Mouse (Mus musculus) thymus, postnatal 25 days (tissue): ENCODE results near the gene Gm20388.

Experiments
- DNase-seq: peaks from one replicate; pipeline ENCODE4 v3.0.0; 2022

Gm20388 gene

DNA sequence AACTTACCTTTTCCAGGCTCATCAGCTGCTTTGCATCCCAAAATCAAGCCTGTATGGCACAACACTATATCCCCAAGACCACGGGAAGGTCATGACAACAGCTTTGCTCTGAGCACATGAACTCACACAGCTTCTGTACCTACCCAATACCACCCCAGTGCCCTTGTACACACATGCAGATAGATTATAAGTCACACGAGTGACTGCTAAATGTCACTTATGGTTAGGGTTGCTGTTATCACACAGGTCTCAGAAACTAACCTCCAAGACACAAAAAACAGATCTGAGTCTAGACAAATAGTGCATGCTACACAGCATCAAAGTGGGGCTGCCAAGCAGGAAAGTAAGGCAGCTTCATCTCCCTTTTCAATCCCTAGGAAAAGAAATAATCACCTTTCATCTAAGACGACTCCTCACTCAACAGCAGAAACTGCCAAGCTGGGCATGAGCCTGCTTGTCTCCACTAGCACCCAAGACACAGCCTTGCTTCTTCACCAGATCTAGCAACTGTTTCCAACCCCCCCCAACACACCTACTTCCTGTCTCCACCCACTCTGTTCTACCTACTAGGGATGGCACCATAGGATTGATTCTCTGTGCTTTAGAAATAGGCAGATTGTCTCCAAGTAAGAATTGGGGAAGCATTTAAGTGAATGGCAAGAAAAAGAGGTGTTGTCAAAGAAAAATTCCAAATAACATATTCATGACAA lies 3043.6 kb downstream of the Gm20388 start:
- DNase-seq: peak; percentile 46

DNA sequence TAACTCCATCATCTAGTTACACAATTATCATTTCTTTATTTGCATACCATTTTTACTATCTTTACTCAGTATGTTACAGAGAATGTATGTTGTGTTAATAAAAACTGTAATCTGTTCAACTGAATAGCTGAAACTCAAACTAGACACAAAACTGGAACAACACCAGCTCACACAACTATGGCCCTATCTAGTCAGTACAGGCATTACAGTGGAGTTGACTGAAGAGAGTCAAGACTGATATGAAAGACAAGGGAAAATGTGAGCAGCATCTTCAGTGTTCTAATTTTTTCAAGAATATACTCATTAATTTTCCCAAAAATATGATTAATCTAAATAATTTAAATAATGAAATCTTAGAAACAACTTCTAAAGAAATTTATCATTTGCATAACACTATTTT lies 3044.6 kb downstream of the Gm20388 start:
- no peak for DNase-seq

DNA sequence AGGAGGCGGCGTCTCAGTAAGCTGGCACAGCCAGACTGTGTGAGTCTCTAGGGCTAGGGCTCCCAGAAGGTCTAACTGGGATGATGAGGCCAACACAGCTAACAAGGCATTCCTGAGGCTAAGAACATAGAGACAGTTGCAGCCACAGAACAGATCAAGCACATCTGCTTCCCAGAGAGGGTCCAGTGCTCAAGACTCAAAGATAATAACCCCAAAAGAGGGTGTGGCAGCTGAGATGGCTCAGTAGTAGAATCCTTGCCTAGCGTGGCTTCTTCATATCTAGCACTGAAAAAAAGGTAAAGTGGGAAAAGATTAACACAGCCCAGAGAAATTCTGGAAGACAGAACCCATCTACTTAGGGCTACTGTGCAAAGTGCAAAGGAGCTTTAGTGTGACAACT lies 3045.4 kb downstream of the Gm20388 start:
- no peak for DNase-seq

DNA sequence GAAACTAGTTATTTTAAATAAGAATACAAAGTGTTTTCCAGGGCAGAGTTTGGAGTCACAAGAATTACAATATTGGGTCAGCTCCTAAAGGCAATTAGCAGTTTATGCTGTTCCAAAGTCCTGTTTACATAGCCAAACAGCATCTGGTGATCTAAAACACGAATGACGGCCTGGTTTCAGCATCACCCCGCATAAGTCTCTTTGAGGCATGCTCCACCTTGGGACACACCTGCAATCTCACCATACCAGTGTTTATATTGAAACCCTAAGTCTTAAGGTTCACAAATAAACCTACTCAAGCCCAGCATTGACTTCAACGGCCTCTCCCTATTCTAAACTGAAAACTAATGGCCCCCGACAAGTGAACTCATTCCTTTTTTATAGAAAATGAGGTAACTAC lies 3049.7 kb downstream of the Gm20388 start:
- no peak for DNase-seq

DNA sequence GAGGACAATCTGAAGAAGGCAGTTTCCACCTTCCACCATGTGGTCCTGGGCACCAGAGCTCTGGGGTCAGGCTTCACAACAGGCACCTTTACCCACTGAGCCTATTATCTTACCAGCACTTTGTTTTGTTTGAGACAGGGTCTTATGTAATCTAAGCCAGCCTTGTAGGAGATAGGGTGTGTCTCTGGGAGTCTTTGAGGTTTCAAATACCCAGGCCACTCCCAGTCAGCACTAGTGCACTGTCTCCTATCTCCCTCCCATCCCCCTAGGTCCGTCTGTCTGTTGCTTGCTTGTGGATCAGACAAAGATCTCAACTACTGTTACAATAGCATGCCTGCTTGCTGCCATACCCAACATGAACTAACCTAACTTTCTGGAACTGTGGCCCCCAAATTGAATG lies 3050.3 kb downstream of the Gm20388 start:
- no peak for DNase-seq

DNA sequence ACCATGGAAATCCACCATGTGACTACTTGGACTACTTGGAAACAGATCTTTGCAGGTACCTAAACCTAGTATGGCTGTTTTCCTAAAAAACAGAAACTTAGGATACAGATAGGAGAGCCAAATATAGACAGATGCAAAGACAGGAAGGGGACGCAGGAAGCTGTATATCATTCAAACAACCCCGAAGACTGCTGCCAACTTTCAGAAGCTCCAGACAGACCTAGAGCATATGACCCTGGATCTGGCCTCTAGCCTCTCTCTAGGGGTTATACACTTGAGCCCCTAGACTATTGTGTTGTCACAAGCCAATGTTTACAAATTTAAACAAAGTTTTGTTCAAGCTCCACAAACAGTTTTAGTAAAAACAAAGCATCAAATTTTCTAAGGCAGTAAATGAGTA lies 3050.8 kb downstream of the Gm20388 start:
- no peak for DNase-seq

DNA sequence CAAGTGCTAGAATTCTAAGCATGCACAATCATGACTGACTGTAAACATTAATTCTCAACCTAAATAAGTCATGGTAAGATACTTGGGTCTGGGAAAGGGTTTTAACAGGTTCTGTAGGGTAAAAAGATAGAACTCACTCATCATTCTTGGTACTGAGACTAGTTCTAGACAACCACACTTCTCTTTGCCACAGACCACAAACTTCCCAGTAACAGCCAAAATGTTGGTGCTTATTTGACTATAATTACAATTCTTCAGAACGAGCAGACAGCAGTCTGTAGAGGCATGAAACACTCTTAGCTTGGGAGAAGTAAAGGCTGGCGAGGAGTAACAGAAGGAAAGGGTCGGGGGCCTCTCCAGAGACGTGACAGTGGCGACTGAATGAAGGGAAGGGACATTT lies 3051.4 kb downstream of the Gm20388 start:
- DNase-seq: no peak

DNA sequence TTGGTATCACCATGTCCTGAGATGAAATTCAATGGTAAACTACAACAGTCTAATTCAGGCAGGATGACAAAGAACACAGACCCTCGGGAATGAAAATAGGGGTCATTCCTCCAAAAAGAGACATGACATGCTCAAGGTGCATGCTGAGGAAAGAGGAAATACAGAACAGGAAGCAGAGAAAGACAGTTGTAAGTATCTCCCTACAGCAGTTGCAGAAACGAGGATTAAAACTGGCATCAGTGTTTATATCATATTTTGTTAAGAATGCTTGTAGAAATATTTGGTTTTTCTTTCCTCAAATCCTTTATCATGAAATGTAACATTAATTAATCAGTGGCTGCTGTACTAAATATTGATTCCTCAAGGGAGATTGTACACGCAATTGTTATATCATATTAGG lies 3056.0 kb downstream of the Gm20388 start:
- DNase-seq: no peak

DNA sequence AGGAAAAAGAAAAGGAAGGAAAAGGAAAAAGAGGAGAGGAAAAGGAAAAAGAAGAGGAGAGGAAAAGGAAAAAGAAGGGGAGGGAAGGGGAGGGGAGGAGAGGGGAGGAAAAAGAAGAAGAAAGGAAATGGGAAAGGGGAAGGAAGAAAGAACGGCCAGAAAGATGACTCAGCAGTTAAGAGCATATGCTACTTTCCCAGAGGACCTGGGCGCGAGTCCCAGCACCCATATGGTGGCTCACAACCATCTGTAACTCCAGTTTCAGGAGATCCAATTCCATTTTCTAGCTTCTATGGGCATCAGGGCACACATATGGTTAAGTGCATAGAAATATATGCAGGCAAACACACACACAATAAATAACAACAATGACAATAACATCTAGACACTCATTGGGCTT lies 3057.5 kb downstream of the Gm20388 start:
- DNase-seq: no peak

DNA sequence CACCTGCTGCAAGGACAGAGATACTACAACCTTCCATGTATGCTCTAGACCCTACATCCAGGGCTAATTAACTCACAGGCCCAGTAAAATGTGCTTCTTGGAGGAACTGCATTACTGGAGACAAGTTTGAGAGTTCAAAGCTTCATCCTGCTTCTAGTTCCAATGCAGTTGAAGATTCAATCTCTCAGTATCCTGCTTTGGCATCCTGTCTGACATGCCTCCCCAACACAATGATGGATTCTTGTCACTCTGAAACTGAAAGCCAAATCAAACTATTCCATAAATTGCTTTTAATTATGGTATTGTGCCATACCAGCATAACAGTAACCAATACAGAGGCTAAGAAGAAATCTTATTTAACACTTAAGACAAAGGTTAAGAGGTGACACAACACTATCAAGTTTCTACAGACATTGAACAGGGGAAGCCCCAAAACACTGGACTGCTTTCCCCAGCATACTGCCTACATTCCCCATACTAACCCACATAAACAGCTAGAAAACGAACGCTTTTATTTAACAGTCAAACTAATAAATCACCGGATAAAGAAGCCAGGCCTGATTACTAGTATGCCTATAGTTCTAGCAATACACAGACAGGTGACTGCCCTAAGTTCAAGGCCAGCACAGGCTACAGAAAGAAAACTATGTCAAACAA lies 3059.5 kb downstream of the Gm20388 start:
- DNase-seq: no peak

DNA sequence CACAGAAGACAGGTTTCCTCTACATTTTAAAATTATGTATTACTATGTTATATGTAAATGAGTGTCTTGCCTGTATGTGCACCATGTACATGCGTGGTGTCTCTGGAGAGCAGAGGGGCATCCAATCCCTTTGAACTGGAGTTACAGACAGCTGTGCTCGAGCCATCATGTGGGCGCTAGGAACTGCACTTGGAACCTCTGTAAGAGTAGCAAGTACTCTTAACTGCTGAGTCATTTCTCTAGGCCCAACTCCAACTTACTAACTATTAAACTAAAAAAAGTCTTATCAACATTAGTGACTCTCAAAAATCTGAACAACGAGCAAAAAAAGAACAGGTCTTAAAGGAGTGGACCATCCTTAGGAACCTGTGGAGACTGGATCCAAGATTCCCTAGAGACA lies 3065.4 kb downstream of the Gm20388 start:
- DNase-seq: no peak

DNA sequence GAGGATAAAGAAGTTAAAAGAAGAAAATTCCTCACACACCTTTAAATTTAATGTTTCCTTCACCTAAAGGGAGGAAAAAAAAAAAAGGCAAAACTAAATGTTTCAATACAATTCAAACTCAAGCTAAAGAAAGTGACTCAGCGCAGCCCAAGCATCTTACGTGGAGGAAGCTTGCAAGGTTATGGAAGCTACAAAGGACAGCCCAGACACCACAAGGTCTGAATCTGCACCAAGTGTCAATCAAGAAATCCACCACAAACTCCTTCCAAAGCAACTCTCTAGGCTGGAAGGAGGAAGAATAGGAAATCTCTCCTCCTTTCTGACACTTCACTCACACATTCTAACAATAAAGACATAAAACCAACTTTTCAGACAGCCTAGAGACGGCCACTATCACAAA lies 3068.8 kb downstream of the Gm20388 start:
- DNase-seq: no peak

DNA sequence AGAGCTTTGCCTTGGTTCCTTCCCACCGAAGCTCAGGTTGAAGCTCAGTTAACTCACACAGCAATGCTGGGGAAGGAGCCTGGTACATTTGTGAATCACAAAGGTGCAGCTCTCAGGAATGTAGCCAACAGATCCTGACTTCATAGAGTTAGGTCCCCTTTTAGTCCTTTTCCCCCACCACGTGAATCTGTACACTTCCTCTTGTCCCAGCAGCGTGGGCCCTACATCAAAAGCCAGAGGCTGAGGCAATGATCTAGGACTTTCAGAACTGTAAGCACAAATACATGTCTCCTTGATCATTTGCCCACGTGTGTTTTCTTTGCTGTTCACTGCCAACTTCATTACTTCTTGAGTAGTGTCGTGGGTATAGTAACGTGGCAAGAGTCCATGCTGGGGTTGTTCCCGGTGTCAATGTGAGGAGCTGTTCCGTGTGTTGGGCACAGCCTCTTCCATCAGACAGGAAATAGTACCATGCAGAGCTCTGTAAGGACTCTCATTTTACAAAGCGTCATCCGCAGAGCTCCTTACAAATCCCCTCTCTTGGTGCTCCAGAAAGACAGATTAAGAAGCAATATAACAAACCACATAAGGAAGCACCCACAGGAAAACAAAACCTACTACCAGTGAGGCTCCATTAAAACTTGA lies 3069.3 kb downstream of the Gm20388 start:
- DNase-seq: no peak

DNA sequence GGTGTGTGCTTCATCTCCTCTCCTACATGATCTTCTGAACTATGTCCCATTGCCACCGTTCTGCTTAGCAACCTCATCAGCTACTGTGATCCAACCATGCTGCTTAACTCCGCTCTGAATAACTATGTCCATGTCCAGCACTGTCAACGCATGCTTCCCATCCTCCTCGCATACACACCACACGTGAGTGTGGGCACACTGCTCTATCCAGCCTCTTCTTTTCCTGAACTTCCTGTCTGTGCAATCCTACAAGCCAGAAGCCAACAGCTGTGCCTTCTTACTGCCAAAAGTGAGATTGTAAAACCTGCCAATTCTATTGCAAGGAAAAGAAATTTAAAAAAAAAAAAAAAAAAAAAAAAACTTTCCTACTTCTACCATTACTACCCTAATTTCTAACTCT lies 3071.0 kb downstream of the Gm20388 start:
- no peak for DNase-seq

DNA sequence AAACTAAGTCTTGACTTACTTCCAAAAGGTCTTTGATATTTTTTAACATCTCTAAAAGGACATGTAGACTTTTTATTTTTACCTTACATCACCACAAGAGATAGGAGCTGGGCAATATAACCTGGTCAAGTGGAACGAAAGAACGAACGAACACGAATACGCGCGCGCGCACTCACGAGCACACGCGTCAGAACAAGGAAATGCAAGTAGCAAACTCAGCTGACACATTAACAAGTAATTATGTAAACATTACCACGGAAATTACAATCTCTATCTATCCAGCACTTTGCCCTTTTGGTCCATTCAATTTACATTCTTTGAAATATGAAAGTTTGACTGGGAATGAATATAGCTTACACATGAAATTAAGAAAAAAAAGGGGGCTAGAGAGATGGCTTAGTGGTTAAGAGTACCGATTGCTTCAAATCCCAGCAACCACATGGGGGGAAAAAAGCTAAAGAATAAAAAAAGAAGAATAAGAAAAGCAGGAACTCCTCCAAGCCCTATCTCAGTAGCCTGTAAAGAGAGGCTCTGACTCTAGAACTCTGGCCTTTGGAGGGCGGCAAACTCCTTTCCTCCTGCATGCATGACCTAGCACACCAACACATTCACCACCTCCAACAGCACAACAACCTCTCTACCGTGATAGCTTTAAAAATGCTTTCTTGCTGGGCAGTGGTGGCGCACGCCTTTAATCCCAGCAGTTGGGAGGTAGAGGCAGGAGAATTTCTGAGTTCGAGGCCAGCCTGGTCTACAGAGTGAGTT lies 3072.7 kb downstream of the Gm20388 start:
- DNase-seq: peak; percentile 51

DNA sequence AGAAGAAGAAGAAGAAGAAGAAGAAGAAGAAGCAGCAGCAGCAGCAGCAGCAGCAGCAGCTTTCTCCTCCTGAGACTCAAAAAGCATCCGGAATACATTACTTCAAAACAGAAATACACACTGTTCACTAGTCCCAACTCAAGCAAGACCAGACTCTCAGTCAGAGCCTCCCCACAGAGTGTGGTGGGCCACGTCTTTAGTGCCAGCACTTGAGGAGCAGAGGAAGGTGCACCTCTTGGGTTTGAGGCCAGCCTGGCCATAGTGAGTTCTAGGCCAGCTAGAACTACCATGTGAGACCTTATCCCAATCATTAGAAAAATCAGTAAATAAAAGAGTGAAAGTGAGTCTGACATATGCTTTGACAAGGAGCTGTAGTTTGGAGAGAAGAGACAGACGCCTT lies 3073.5 kb downstream of the Gm20388 start:
- no peak for DNase-seq

DNA sequence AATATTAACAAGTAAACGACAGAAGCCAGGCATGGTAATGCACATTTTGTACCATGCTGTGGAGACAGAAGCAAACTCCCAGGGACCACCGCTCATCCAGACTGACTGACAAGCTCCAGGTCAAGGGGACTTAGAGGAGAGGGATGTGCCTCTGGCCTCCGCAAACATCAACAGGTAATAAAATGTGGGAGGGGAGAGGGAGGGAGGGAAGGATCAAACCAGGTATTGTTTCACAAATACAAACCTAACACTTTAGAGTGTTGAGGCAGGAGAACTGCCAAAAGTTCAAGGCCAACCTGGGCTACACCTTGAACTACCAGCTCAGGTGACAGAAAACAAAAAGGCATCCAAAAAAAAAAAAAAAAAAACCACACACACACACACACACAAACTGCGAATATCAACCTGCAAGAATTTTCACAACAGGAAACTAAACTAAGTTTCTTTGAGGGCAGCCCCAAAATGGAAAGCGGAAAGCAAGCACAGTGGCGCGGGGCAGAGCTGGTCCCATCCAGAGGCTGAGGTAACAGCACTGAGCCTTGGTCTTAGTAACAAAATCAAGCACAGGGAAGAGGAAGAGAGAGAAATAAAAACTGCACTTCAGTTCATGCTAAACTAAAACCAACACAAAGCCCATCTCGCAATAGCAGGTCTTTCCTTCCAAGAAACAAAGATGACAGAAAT lies 3076.0 kb downstream of the Gm20388 start:
- peak; percentile 59 for DNase-seq

DNA sequence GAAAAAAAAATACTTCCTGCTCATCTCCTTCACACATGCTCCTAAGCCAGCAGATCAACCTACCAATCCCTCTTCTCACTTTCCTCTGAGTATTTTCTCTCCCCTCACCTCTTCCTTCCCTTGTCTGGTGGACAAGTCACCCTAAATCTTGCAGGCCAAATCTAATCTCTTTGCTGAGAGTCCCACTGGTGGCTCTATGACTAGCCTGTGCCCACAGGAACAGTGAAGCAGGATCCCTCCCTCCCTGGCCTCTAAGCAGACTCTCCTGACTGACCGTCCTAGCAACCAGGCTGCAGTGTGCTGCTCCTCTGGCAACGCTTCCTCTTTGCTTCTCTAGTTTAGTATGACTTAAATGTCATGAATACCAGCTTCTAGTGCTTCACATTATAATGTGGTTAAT lies 3076.6 kb downstream of the Gm20388 start:
- DNase-seq: no peak

DNA sequence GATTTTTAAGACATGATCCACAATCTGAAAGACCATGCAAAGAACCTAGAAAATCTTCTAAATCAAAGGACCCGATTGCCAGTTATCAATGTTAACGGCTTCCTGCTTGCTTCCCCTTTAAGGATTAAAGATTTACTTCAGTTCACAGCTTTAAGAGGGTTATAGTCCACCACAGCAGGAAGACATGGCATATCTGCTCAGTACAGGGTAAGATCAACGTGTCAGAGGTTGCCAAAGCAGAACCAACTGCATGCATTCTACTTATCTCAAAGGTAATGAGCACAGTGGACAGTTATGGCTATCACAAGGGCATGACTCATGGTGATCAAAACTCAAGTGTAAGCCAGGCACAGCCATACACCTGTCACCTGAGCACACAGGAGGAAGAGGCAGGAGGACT lies 3078.3 kb downstream of the Gm20388 start:
- no peak for DNase-seq

DNA sequence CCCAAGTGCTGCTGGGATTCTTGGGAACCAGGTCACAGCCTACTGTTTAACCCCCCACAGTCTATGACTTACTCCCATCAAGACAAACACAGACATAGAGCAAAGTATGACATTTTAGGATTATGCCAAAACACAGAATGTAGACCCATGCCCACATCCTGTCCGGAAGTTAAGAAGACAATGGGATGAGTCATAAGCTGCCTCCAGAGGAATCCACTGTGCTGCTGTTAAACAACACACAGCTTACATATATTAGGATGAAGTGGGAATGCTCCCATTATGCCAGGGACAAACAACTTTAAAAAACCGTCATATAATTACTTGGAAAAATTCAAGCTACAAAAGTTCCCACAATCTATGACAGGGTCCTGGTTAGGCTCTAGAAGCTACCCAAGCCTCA lies 3079.3 kb downstream of the Gm20388 start:
- no peak for DNase-seq

DNA sequence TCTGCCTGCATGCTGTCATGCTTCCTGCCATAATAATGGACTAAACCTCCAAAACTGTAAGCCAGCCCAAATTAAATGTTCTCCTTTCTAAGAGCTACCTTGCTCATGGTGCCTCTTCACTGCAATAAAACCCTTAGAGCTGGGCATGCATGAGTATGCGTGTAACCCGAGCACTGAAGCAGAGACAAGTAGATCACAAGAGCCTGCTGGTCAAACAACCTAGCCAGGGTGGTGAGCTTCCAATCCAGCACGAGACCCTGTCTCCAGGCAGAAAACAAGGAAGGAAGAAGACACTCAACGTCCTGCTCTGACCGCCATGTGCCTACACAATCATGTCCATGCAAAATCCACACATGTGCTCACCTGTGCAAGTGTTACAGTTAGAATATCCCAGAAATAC lies 3080.7 kb downstream of the Gm20388 start:
- DNase-seq: no peak

DNA sequence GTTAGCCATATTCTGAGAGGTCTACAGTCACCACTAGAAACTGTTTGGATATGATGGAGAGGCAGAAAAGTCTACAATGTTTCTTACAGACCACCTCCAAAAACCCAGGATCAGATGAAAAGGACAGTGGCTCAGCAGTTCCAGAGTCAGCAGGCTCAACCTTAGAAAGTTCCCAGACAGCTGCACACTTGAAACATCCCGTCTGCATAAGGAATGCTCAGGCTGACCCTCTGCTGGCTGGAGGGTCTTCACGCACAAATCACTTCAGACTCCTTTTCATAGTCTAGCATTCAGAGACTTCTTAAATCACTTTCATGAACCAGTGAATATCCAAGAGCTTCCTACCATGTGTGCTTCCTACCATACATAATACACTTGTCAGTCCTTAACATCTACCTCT lies 3081.7 kb downstream of the Gm20388 start:
- DNase-seq: no peak

DNA sequence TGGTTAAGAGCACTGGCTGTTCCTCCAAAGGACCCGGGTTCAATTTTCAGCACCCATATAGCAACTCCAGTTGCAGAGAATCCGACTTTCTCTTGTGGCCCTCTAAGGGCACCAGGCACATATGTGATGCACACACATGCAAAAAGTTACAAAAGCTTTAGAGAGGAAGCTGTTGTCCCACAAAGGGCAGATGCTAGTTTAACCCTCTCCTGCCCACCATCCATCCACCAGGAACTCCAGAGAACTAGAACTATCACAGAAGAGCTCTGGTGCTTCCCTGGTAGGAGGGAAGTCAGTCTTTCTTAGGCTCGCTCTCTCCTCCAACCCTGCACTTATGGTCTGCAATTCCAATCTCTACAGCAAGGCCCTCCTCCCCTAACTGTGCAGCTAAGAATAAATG lies 3082.4 kb downstream of the Gm20388 start:
- DNase-seq: peak; percentile 43
